ENCODE assay signal across 8 mouse cellular contexts in the genomic region with DNA sequence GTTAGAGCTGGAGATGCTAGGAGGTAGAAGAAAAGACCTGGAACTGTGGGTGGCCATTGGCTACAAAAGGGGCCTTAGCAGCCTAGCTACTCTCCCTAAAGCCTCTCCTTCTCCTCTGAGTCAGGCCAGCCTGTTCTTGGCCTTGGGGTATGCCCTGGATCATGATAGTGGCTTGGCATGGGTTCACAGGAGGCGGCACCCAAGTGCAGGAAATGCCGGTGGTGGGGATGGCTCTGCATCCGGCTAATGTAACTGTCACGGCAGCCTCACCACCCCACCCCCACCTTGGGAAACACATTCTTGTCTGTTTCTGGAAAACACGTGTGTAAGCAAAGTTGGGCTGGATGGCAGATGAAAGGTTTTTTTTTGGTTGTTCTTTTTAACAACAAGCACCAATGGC.
DNase-seq lines count a peak whose midpoint lies in the region.

No protein-coding gene starts in this region.

- peak; percentile 5 to 6 for DNase-seq in heart, adult 18-20 months
- DNase-seq in heart, adult 8-10 months (ENCODE audit: low spot score), result no peak
- DNase-seq in adrenal gland, postnatal 14 days, result peak; percentile 83
- peak; percentile 16 to 38 for DNase-seq in heart, postnatal 14 days
- DNase-seq in lung, postnatal 25 days (ENCODE audit: low spot score), result peak; percentile 62
- no peak for DNase-seq in B cell, adult 2 months
- no peak for DNase-seq in retina, embryonic 14.5 days (ENCODE audit: low spot score)
- DNase-seq in left cerebral cortex, adult 8-10 months (ENCODE audit: low spot score in 2 of 2), result no peak

- intact Hi-C loops in heart, postnatal 14 days (cut with DNase I), result loop anchor here (5.0 kb wide), 1 partner anchor 49 kb away; no protein-coding TSS in a partner anchor

Comparison
In these comparisons a context has a peak if more than half of its experiments do, and no peak if none do; other contexts are left out.
1. DNase-seq: peak in heart, adult 18-20 months (2 of 2), adrenal gland, postnatal 14 days (single experiment), heart, postnatal 14 days (2 of 2) and lung, postnatal 25 days (single experiment); none in heart, adult 8-10 months (single experiment), B cell, adult 2 months (0 of 2), retina, embryonic 14.5 days (single experiment) and left cerebral cortex, adult 8-10 months (0 of 2).